Mouse (Mus musculus): ENCODE results near the gene Dctn3.
"Not testable (repeated sequence)": the region's sequence is repeated elsewhere in the genome, so short reads cannot be mapped to it uniquely, and the experiment has no call there.

Gene Dctn3

GRCm38 (mm10) chr4:41722918-41723351 is at the start of gene Dctn3:
Dctn3 (minus strand) TSS chr4:41723170.
- DNase-seq (ENCODE audit: low read depth in 1 of 2, low spot score in 2 of 2): peak; percentile 57 to 76

DNA sequence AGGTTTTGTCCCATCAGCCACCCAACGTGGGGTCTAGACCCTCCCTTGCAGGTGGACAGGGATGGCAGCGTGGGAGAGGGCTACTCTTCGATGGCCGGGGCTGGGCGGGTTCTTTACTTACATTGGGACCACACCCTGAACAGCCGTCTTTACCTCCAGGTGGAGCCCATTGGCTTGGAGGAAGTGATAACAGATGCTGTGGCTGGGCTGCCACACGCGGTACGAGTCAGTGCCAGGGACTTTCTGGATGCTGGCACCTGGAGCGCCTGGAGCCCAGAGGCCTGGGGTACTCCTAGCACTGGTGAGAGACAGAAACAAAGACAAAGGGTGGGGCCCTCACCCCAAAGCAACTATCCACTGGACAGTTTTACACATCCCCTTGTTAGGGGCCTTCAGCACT is 44.3 kb upstream of the Dctn3 start:
- DNase-seq (ENCODE audit: low read depth in 1 of 2, low spot score in 2 of 2): not testable (repeated sequence)

GRCm38 (mm10) chr4:41763176-41763575 is 40.2 kb upstream of the Dctn3 start:
- not testable (repeated sequence) for DNase-seq (ENCODE audit: low read depth in 1 of 2, low spot score in 2 of 2)

- DNase-seq (ENCODE audit: low read depth in 1 of 2, low spot score in 2 of 2): not testable (repeated sequence)
Measured at GRCm38 (mm10) chr4:41762688-41763114, 39.7 kb upstream of the Dctn3 start.

DNA sequence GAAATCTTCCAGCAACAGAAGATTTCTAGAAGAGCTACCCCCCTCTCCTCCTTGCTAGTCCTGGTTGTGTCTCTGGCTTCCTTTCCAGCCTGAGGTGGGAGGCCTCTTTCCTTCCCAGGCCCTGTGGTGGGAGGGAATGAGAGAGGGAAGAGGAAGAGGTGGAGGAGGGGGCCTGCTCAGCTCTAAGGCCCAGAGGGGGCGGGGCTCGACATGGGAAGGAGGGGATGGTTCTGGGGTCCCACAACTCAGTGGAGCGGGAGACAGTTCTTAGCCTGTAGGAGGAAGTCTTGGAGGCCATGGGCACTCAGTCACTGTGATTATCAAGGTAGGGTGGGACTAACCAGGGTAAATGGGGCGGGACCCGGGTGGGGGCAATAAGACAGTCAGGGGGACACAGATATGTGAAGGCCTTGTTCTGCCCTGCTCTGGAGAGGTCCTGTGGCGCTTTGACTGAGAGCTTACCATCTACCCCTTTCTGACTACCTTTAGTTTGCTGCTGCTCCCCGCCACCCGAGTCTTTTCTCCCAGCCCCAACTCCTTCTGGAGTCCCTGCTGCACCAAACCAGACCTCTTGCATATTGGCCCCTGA is 39.2 kb upstream of the Dctn3 start:
- DNase-seq (ENCODE audit: low read depth in 1 of 2, low spot score in 2 of 2): no peak

DNA sequence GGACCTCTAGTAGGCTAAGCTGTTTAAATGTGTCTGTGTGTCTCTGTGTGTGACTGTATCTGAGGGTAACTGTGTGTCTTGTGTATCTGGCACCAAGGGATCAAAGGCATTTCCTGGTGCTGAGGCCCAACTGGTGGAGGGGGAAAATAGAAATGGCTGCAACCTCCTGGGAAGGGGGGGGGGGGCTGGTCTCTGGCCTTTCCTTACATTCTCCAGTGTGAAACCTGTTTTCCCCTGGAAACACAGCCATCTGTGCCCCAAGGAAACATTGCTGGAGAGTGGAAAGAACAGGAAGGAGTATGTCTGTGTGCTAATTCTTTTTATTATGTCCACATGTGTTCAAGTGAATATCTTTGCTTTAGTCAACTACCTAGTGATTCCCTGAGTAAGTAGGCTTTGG is 38.7 kb upstream of the Dctn3 start:
- no peak for DNase-seq (ENCODE audit: low read depth in 1 of 2, low spot score in 2 of 2)

GRCm38 (mm10) chr4:41760911-41761310 is 37.9 kb upstream of the Dctn3 start:
- no peak for DNase-seq (ENCODE audit: low read depth in 1 of 2, low spot score in 2 of 2)

DNA sequence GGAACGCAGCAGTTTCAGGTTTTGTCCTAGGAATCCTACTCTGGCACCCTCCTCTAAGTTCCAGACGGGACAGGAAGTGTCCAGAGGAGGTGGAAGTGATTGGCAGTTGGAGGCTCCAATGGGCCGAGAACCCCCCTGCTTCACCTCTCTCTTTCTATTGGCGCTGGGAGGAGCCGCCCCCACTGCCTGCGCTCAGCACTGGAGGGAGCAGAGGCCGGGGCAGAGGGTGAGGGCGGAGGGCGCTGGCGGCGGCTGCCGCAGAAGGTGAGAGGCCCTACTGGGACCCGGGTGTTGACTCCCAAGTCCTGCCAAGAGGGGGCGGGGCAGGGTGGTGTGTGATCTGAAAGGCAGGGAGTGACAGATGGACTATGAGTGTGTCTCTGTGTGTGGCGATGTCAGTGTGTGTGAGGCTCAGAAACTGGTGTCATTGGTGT is 37.3 kb upstream of the Dctn3 start:
- DNase-seq (ENCODE audit: low read depth in 1 of 2, low spot score in 2 of 2): peak; percentile 27 to 38

DNA sequence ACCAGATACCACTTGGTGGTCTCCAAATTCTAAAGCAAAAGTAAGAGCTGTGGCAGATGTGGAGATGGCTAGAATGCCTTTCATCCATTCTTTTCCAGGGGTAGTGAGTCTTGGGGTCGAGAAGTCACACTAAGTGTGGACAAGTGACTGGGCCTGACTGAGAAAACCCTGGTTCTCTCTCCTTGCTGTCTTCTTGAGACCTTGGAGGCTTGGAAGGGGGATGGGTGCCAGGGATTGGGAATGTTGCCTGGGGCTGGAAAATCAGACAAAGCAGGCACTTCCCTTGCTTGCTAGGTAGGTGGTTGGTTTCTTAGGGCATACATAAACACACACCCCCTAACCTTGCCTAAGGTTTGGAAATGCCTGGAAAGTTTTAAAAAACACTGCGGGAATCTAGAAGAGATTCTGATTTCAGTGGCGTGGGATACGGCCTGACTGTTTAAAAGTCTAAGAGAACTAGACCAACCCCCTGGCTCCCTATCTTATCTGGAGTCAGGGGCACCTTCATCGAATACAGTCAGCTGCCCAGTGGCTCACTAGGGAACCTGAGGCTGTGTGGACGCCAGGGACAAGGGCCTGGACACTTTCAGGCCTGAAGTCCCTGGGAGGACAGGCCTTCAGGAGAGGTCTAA is 36.8 kb upstream of the Dctn3 start:
- DNase-seq (ENCODE audit: low read depth in 1 of 2, low spot score in 2 of 2): no peak

GRCm38 (mm10) chr4:41759206-41759605 is 36.2 kb upstream of the Dctn3 start:
- no peak for DNase-seq (ENCODE audit: low read depth in 1 of 2, low spot score in 2 of 2)

DNA sequence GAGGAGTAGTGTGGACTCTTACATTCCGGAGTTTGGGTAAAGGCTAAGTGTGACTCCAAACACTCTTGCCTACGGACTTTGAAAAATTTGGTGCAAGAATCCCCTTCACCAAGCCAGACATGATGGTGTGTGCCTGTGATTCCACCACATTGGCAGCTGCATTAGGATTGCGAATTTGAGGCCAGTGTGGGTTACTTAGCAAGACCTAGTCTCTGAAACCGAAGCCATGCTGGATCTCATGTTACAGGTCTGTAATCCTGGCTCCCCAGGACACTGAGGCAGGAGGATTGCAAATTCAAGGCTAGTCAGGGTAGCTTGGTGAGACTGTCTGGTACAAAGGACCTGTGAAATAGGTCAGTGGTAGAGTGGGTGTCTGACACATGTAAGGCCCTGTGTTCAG is 35.7 kb upstream of the Dctn3 start:
- no peak for DNase-seq (ENCODE audit: low read depth in 1 of 2, low spot score in 2 of 2)

DNA sequence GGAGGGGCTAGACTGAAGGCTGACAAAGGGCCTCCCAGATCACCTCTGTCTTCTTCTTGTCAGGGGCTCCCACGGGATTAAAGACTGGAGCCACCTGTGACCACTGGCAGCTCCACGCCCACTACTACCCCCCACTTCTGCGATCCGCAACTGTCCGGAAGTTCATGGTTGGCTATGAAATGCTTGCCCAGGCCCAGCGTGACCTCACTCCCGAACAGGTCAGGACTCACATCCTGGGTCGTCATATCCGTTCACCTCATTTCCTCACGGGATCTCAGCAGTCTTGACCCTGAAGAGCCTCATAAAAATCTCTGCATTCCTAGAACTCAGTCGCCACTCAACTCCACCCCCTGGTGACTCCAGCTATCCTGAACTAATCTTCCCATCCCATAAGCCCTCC is 35.1 kb upstream of the Dctn3 start:
- DNase-seq (ENCODE audit: low read depth in 1 of 2, low spot score in 2 of 2): no peak

DNA sequence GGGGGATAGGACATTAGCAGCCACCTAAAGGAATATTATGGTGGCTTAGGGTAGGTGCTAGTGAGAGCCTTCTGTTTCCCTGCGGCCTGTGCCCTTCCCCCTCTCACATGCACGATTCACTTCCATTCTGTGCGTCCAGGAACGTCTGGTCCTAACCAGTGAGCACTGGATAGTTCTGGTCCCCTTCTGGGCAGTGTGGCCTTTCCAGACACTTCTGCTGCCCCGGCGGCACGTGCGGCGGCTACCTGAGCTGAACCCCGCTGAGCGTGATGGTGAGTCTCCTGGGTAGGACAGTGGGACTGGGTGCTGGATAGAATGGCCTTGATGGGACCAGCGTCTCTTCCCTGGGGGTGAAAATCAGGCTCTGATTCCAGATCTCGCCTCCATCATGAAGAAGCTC is 34.4 kb upstream of the Dctn3 start:
- no peak for DNase-seq (ENCODE audit: low read depth in 1 of 2, low spot score in 2 of 2)

- DNase-seq (ENCODE audit: low read depth in 1 of 2, low spot score in 2 of 2): no peak
Measured at GRCm38 (mm10) chr4:41756440-41756839, 33.5 kb upstream of the Dctn3 start.

DNA sequence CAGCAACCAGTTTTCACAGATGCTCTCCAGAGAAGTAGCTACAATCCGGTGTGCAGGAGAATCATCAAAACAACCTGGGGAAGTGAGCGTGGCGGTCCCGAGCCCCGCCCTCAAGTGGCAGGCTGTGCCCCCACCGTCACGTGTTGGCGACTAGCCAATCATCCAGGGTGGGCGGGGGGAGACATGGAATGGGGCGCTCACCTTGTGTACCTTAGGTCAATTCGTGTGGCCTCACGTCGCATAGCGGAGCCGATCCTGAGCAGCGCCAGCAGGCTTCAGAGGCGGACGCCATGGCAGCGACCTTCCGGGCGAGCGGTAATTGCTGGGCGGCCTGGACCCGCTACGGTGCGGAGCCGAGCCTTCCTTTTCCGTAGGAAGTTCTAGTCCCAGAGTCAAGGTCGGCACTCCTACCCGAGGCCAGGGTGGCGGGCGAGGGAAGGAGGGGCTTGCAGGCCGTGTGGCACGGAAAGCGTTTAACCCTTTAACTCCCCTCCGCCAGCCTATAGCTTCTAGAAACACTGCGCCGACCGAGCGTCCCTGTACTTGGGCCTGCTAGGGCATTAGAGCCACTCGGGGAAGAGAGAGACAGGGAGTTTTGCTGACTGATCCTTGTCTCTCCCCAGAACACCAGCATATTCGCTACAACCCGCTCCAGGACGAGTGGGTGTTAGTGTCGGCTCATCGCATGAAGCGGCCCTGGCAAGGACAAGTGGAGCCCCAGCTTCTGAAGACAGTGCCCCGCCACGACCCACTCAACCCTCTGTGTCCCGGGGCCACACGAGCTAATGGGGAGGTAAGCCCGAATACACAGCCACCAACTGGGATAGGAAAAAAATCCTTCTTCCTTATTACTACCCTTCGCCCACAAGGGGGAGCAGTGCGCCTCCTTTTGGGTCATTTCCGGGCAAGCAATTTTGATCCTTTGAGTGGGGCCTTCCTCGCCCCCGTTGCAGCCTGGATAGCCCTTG is 32.7 kb upstream of the Dctn3 start, which contains the start of gene Sigmar1:
Gene Sigmar1 (minus strand): TSS at position 820 of the 968 bp plus-strand sequence.
- DNase-seq (ENCODE audit: low read depth in 1 of 2, low spot score in 2 of 2): peak; percentile 48 to 78

DNA sequence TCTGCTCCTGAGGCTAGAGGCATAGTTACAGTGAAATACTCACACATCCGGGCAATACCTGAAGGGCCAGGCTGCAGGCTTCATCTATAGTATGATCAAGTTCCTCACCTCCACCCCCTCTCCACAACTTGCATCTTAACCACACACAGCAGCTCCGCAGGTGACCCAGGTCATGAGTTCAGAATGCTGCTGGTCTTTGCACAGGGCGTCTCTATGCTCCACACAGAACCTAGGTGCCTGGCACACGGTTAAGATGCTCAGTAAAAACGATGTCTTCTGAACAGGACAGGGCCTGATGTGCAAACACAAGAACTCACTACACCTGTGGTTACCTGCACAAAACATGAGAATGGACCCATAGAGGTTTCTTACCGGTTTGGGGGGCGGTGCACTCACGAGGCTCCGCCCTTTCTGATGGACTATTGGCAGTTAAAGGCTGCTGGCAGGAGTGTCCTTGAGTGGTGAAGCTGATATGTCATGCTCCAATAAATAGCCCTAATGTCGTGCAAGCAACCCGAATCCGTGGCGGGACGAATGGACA is 31.9 kb upstream of the Dctn3 start, which contains the start of gene Galt:
Gene Galt (plus strand): TSS at position 432 of the 541 bp plus-strand sequence.
- no peak for DNase-seq (ENCODE audit: low read depth in 1 of 2, low spot score in 2 of 2)

DNA sequence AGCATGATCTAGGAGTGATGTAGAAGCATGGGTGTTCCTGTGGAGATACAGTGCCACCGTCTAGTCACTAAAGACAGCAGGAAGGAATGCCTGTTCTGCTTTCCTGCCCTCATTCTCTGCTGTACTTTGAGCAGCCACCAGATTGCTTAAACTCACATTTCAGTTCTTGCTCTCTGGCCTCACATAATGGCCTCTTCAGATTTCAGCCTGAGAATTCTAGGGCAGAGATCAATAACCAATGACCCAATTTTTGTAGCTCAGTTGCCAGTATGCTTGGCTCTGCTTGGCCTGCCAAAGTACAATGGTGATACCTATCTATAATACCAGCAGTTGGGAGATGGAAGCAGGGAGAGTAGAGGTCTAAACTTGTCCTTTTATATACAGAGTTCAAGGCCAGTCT is 22.1 kb upstream of the Dctn3 start:
- DNase-seq (ENCODE audit: low read depth in 1 of 2, low spot score in 2 of 2): no peak

DNA sequence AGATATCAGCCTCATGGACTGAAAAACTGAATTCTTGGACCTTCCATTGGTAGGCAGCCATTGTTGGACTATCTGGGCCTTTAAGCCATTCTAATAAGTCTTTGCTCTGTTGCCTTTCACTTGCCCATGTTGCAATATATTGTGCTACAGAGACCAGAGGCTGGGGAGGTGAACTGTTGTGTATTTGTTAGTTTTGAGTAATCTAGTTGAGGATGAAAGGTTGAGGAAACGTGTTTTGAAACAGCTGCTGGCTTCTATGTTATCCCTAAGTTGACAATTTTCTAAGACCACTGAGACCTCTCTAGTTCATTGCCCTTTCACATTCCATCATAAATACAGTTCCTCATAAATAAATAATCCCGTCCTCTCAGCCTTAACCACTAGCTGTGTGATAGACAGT is 21.2 kb upstream of the Dctn3 start:
- no peak for DNase-seq (ENCODE audit: low read depth in 1 of 2, low spot score in 2 of 2)

GRCm38 (mm10) chr4:41741158-41741560 is 18.2 kb upstream of the Dctn3 start:
- DNase-seq (ENCODE audit: low read depth in 1 of 2, low spot score in 2 of 2): peak; percentile 68 to 82

DNA sequence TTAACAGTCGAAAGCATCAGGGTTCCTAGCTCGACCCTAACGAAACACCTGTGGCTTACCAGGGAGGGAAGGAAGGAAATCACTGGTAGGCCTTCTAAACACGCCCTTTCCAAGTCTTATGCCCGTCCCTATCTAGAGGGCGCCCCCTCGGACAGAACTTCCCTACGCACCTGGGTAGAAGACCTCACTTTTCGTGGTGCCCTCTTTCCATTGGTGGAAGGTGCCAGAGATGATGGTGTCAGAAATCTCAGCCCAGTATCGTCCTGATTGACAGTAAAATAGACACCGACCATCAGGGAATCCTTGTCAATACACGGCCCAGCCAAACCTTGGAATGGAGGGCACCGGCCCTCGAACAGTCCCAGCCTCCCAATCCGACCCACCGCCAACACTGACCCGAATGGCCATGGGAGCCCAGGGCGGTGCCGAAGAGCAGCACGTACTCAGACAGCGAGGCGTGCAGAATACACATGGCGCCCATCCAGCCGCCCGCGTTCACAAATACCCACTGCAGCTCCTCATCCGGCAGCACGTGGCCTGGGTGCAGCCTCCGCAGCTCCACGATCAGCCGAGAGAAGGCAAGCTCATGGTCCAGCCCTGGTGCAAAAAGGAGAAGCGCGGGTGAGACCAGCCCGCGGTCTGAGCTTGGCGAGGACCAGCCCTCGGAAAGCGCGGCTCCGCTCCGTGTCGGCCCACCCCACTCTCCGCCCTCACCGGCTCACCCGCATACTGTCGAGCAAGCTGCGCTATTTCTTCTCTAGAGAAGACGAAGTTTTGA is 17.6 kb upstream of the Dctn3 start:
- no peak for DNase-seq (ENCODE audit: low read depth in 1 of 2, low spot score in 2 of 2)

GRCm38 (mm10) chr4:41739260-41739659 is 16.3 kb upstream of the Dctn3 start:
- DNase-seq (ENCODE audit: low read depth in 1 of 2, low spot score in 2 of 2): no peak
